Mouse (Mus musculus) kidney, postnatal 0 days (tissue): ENCODE data around the gene Tmem255b. TPM values are rescaled to one million over a fixed set of nuclear protein-coding genes. Genes with fewer than 3 reads are reported as not detected.

Experiments
- ATAC-seq: fragments of 200-750 bp; cut with Nextera tagmentation; replicated peaks from 2 replicates; pipeline ENCODE4 v1.8.0; 2017; ENCODE audit warnings: low read depth, moderate number of reproducible peaks, moderate TSS enrichment, moderate library complexity; ENCODE audit not compliant: low FRiP score
- DNase-seq: peaks from one replicate; pipeline ENCODE4 v3.0.0-alpha.2; 2016; ENCODE audit warnings: low spot score
- H3K27ac ChIP-seq: fragments of 300-500 bp; sonication (generic); 2 replicates; pipeline ENCODE4 v1.5.1; 2014; ENCODE audit warnings: mild to moderate bottlenecking
- H3K27me3 ChIP-seq: fragments of 300-500 bp; sonication (generic); 2 replicates; pipeline ENCODE4 v1.6.1; 2014; ENCODE audit warnings: low read length, mixed read lengths; ENCODE audit not compliant: insufficient read depth
- H3K36me3 ChIP-seq: fragments of 300-500 bp; sonication (generic); 2 replicates; pipeline ENCODE4 v1.6.1; 2014; ENCODE audit warnings: low read length, mixed read lengths; ENCODE audit not compliant: insufficient read depth
- H3K4me1 ChIP-seq: fragments of 300-500 bp; sonication (generic); replicated peaks from 2 replicates; pipeline ENCODE4 v1.6.1; 2014; ENCODE audit warnings: antibody characterized with exemption, low read length, mixed read lengths; ENCODE audit not compliant: insufficient read depth
- H3K4me2 ChIP-seq: fragments of 300-500 bp; sonication (generic); 2 replicates; pipeline ENCODE4 v1.6.1; 2014; ENCODE audit warnings: mild to moderate bottlenecking, low read length, moderate library complexity, mixed read lengths
- H3K4me3 ChIP-seq: fragments of 300-500 bp; sonication (generic); replicated peaks from 2 replicates; pipeline ENCODE4 v1.5.1; 2014; ENCODE audit warnings: low read depth, low read length
- H3K9ac ChIP-seq: fragments of 300-500 bp; sonication (generic); 2 replicates; pipeline ENCODE4 v1.6.1; 2014; ENCODE audit warnings: low read depth, low read length
- H3K9me3 ChIP-seq: fragments of 300-500 bp; sonication (generic); replicated peaks from 2 replicates; pipeline ENCODE4 v1.6.1; 2016; ENCODE audit warnings: low read length, inconsistent platforms, mixed read lengths
- CTCF ChIP-seq: IDR thresholded peaks from 2 replicates; pipeline ENCODE4 v1.5.1; 2016; ENCODE audit warnings: antibody characterized with exemption, low read depth, mild to moderate bottlenecking, moderate library complexity
- WGBS: fragments of 180-500 bp; shearing (Covaris S2); extraction: QIAGEN DNeasy Blood & Tissue Kit; methylation state at CpG from one replicate; pipeline ENCODE4 v1.1.7; 2014; 5-methylcytosine and 5-hydroxymethylcytosine counted together
- polyA plus RNA-seq: library from polyadenylated mRNA; unstranded; fragments of >200 nt; fragmentation: Nextera tagmentation; extraction: Ambion mirVana; gene quantifications from 2 replicates; pipeline ENCODE4 v1.2.1, GENCODE M21; 2015

Gene Tmem255b
- polyA plus RNA-seq, 1 experiment from 2014 or later, result 1.1 TPM

DNA sequence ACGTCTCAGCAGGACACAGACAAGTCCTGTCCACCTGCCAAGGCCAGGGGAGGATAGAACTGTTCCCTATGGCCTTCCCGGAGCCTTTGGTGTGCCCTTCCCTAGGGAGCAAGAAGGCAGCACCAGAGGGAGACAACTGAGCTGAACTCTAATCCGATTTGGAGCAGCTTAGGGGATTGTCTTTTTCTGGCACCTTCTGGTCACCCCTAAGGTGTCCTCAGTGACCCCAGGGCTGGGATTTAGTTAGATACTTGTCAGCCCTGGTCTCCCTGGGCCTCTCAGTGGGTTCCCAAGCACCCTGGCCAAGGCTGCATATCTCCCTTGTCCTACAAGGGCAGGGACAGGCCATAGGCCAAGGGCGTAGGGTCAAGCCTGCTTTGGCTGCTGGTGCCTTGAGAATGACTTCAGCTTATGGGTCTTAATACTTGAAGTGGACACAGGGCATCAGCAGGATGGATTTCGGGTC is 30.3 kb upstream of the Tmem255b start, which contains the start of gene Grk1:
Gene Grk1, plus strand, starts transcription at position 416 of the 466 bp plus-strand sequence.
- WGBS, result 84% methylated on average over 5 of the region's 5 CpGs
- Histone ChIP-seq H3K4me3 (no peak within 1 kb of the TSS), H3K27me3 (no peaks in the 10 kb centered on the region), H3K36me3 (no peaks in the 10 kb centered on the region), H3K9me3 (no peaks in the 10 kb centered on the region), H3K27ac (no peak within 1 kb of the TSS), H3K4me2 (no peak within 1 kb of the TSS), H3K4me1 (no peaks in the 10 kb centered on the region), H3K9ac (no peak within 1 kb of the TSS)
- DNase-seq (no peak), ATAC-seq (no peak)
- TF ChIP-seq CTCF, result no peak

GRCm38 (mm10) chr8:13406011-13406410 is 29.0 kb upstream of the Tmem255b start:
- no peaks in the 10 kb centered on the region for H3K36me3 ChIP-seq
- no peaks in the 10 kb centered on the region for H3K4me1 ChIP-seq
- 79% methylated on average over 5 of the region's 5 CpGs for WGBS
- H3K9ac ChIP-seq, result no peak overlapping the region
- no peak overlapping the region for H3K27ac ChIP-seq
- no peak for DNase-seq
- H3K27me3 ChIP-seq, result no peaks in the 10 kb centered on the region
- H3K4me3 ChIP-seq, result no peak overlapping the region
- no peak overlapping the region for H3K4me2 ChIP-seq
- no peak for ATAC-seq
- TF ChIP-seq CTCF, result no peak
- no peaks in the 10 kb centered on the region for H3K9me3 ChIP-seq

DNA sequence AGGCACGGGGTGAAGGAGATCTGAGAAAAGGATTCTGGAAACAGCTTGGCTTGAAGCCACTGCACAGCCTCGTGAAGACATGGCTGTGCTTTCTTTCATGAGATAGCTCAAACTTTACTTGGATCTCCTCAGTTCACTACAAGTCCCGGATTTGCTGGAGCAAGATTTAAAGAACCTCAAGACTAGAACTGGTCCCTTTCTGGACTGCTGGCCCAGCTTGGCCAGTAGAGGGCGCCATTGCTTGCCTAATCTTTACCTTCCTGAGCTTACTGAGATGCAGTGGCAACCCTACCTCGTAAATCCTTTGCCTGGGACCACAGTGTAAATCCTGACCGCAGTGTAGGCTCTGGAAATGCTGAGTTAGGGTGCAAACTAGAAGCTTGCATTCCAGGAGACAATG is 23.4 kb upstream of the Tmem255b start:
- H3K27ac ChIP-seq, result no peak overlapping the region
- no peaks in the 10 kb centered on the region for H3K27me3 ChIP-seq
- no peaks in the 10 kb centered on the region for H3K4me1 ChIP-seq
- no peak overlapping the region for H3K4me2 ChIP-seq
- no peak overlapping the region for H3K4me3 ChIP-seq
- peak; percentile 86 for TF ChIP-seq CTCF
- ATAC-seq (no peak; the same call in 1 of the 2 replicates), DNase-seq (peak; percentile 79)
- 20% methylated on average over 6 of the region's 6 CpGs for WGBS
- H3K9ac ChIP-seq, result no peak overlapping the region
- H3K9me3 ChIP-seq, result no peaks in the 10 kb centered on the region
- H3K36me3 ChIP-seq, result no peaks in the 10 kb centered on the region

GRCm38 (mm10) chr8:13412891-13413558 is 22.0 kb upstream of the Tmem255b start:
- WGBS, result 62% methylated on average over 13 of the region's 13 CpGs
- TF ChIP-seq CTCF, result peak; percentile 89
- ATAC-seq, result 0 out of 2 replicates have a peak, but pooled peaks have one; percentile 26

DNA sequence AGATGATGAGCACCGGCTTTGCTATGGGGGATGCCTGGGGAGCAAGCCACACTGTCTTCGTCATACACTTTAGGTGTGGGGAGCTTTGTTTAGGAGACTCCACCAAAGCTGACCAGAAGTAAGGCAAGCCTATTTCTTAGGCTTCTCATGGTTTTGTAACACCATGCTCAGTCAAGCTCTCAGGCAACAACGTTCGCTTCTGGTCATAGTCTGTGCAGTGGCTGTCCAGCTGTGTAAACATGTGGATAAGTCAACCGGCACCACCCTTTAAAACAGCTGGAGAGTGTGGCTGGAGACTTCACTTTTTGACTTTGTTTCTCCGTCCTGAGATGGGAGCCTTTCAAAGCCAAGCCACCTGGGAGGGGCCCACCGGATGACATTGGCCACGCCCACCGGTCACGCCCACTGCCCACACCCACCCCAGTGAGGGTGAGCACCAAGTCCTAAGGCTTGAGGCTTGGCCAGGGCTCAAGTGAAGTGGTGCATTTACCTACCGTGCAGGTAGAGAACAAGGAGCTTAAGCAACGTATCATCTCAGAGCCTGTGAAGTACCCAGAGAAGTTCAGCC is 21.1 kb upstream of the Tmem255b start:
- DNase-seq, result peak; percentile 51
- Histone ChIP-seq H3K9ac (no peak overlapping the region), H3K4me3 (no peak overlapping the region), H3K27me3 (no peaks in the 10 kb centered on the region), H3K4me2 (no peak overlapping the region), H3K9me3 (no peaks in the 10 kb centered on the region), H3K27ac (no peak overlapping the region), H3K36me3 (no peaks in the 10 kb centered on the region), H3K4me1 (no peaks in the 10 kb centered on the region)
- no peak for ATAC-seq
- 27% methylated on average over 12 of the region's 12 CpGs for WGBS
- TF ChIP-seq CTCF, result no peak

More at GRCm38 (mm10) chr8:13412891-13413558, 22.0 kb upstream of the Tmem255b start:
- Histone ChIP-seq H3K9me3 (no peaks in the 10 kb centered on the region), H3K4me1 (no peaks in the 10 kb centered on the region), H3K27me3 (no peaks in the 10 kb centered on the region), H3K4me3 (no peak overlapping the region), H3K9ac (no peak overlapping the region), H3K4me2 (no peak overlapping the region), H3K27ac (no peak overlapping the region), H3K36me3 (no peaks in the 10 kb centered on the region)
- peak; percentile 84 for DNase-seq

GRCm38 (mm10) chr8:13415879-13416278 is 19.1 kb upstream of the Tmem255b start:
- 74% methylated on average over 10 of the region's 10 CpGs for WGBS
- ATAC-seq, result no peak
- H3K4me2 ChIP-seq, result no peak overlapping the region
- H3K4me1 ChIP-seq, result no peaks in the 10 kb centered on the region
- no peaks in the 10 kb centered on the region for H3K9me3 ChIP-seq
- H3K36me3 ChIP-seq, result no peaks in the 10 kb centered on the region
- H3K27me3 ChIP-seq, result no peaks in the 10 kb centered on the region
- H3K27ac ChIP-seq, result no peak overlapping the region
- DNase-seq, result no peak
- no peak overlapping the region for H3K4me3 ChIP-seq
- H3K9ac ChIP-seq, result no peak overlapping the region
- no peak for TF ChIP-seq CTCF
